Mouse (Mus musculus) CH12.LX (cell line): Measurements from ENCODE around the gene Gm45753. TPM values are rescaled to one million over a fixed set of nuclear protein-coding genes. Genes with fewer than 3 reads are reported as not detected.
"Not testable (repeated sequence)": the region's sequence is repeated elsewhere in the genome, so short reads cannot be mapped to it uniquely, and the experiment has no call there.

Experiments
- DNase-seq: peaks from one replicate; pipeline ENCODE4 v3.0.0-alpha.2; 2013; ENCODE audit errors: extremely low read depth
- H3K27ac ChIP-seq: 2 replicates; pipeline ENCODE4 v1.5.1; 2012; ENCODE audit warnings: low read depth, mild to moderate bottlenecking, control low read depth, moderate library complexity; ENCODE audit not compliant: insufficient read depth
- H3K27me3 ChIP-seq: replicated peaks from 2 replicates; pipeline ENCODE3; 2012; ENCODE audit warnings: inconsistent platforms
- H3K36me3 ChIP-seq, 2 experiments: replicated peaks in 1 of 2; 2 replicates each; pipeline versions ENCODE3 to v1.6.1; 2012; ENCODE audit warnings: inconsistent platforms in 1 of 2, low read length in 1 of 2, mild to moderate bottlenecking in 1 of 2, mixed read lengths in 1 of 2, moderate library complexity in 1 of 2; ENCODE audit not compliant: control insufficient read depth in 1 of 2, insufficient read depth in 1 of 2
- H3K4me1 ChIP-seq, 2 experiments: 2 replicates each; pipeline ENCODE4 v1.6.1; 2012; ENCODE audit warnings: inconsistent platforms in 1 of 2, moderate library complexity in 1 of 2; ENCODE audit not compliant: insufficient read depth in 2 of 2, control insufficient read depth in 1 of 2
- H3K4me2 ChIP-seq: 2 replicates; pipeline ENCODE4 v1.6.1; 2012; ENCODE audit warnings: low read depth, mild to moderate bottlenecking, control low read depth; ENCODE audit not compliant: poor library complexity, insufficient read depth, severe bottlenecking
- H3K4me3 ChIP-seq, 3 experiments: fragments of 150-350 bp in 1 of 3; sonication (generic) in 1 of 3; replicated peaks in 1 of 3; 2 replicates each; pipeline versions ENCODE3 to v1.5.1; 2011 to 2012; ENCODE audit warnings: low read depth in 2 of 3, low read length in 2 of 3, mild to moderate bottlenecking in 2 of 3, moderate library complexity in 2 of 3, control low read depth in 1 of 3, improper control_type of control experiment in 1 of 3, inconsistent platforms in 1 of 3, mixed read lengths in 1 of 3; ENCODE audit not compliant: poor library complexity in 1 of 3
- H3K79me2 ChIP-seq: replicated peaks from 2 replicates; pipeline ENCODE4 v1.6.1; 2012; ENCODE audit warnings: mild to moderate bottlenecking, moderate library complexity; ENCODE audit not compliant: control insufficient read depth, poor library complexity, insufficient read depth, severe bottlenecking; ENCODE audit errors: extremely low read depth
- H3K9ac ChIP-seq: 2 replicates; pipeline ENCODE4 v1.6.1; 2012; ENCODE audit warnings: low read depth, mild to moderate bottlenecking, control low read depth, moderate library complexity; ENCODE audit not compliant: insufficient read depth
- H3K9me3 ChIP-seq: replicated peaks from 2 replicates; pipeline ENCODE3; 2012; ENCODE audit warnings: low read length, inconsistent platforms, mixed read lengths
- CTCF ChIP-seq, 2 experiments: IDR thresholded peaks in 1 of 2; conservative IDR thresholded peaks in 1 of 2; 2 replicates each; pipeline ENCODE4 v1.5.1; 2011 to 2012; ENCODE audit warnings: low read depth in 2 of 2, low read length in 2 of 2, improper control_type of control experiment in 1 of 2, inconsistent platforms in 1 of 2, mild to moderate bottlenecking in 1 of 2, moderate library complexity in 1 of 2
- ELF1 ChIP-seq: IDR thresholded peaks from 2 replicates; pipeline ENCODE4 v1.6.1; 2014; ENCODE audit warnings: low read depth, mild to moderate bottlenecking, inconsistent platforms, low read length, improper control_type of control experiment
- ETS1 ChIP-seq: conservative IDR thresholded peaks from 2 replicates; pipeline ENCODE4 v1.6.1; 2012; ENCODE audit warnings: low read depth, mild to moderate bottlenecking, inconsistent platforms, low read length, improper control_type of control experiment, moderate library complexity
- GABPA ChIP-seq: IDR thresholded peaks from 2 replicates; pipeline ENCODE4 v1.6.1; 2012; ENCODE audit warnings: low read depth, low read length, improper control_type of control experiment, inconsistent platforms; ENCODE audit not compliant: insufficient replicate concordance
- HCFC1 ChIP-seq: IDR thresholded peaks from 2 replicates; pipeline ENCODE4 v1.6.1; 2012; ENCODE audit warnings: low read depth, mild to moderate bottlenecking, inconsistent platforms, low read length, improper control_type of control experiment
- IRF4 ChIP-seq: IDR thresholded peaks from 2 replicates; pipeline ENCODE4 v1.6.1; 2014; ENCODE audit warnings: low read depth, mild to moderate bottlenecking, inconsistent platforms, low read length, improper control_type of control experiment
- JUN ChIP-seq: IDR thresholded peaks from 2 replicates; pipeline ENCODE4 v1.6.1; 2011; ENCODE audit warnings: low read depth, mild to moderate bottlenecking, low read length, improper control_type of control experiment, moderate library complexity; ENCODE audit not compliant: insufficient read depth
- KAT2A ChIP-seq: IDR thresholded peaks from 2 replicates; pipeline ENCODE4 v1.6.1; 2012; ENCODE audit warnings: low read length, improper control_type of control experiment, inconsistent platforms; ENCODE audit not compliant: insufficient replicate concordance
- MAFK ChIP-seq: IDR thresholded peaks from 2 replicates; pipeline ENCODE4 v1.6.1; 2011; ENCODE audit warnings: low read length, improper control_type of control experiment; ENCODE audit not compliant: insufficient replicate concordance
- MAX ChIP-seq: IDR thresholded peaks from 2 replicates; pipeline ENCODE4 v1.6.1; 2011; ENCODE audit warnings: low read length, improper control_type of control experiment
- MAZ ChIP-seq: IDR thresholded peaks from 2 replicates; pipeline ENCODE4 v1.6.1; 2012; ENCODE audit warnings: low read depth, mild to moderate bottlenecking, inconsistent platforms, low read length, improper control_type of control experiment, moderate library complexity
- MXI1 ChIP-seq: IDR thresholded peaks from 2 replicates; pipeline ENCODE4 v1.6.1; 2011; ENCODE audit warnings: mild to moderate bottlenecking, low read depth, low read length, improper control_type of control experiment
- SIN3A ChIP-seq: IDR thresholded peaks from 2 replicates; pipeline ENCODE4 v1.6.1; 2012; ENCODE audit warnings: low read length, improper control_type of control experiment, inconsistent platforms
- SMC3 ChIP-seq: IDR thresholded peaks from 2 replicates; pipeline ENCODE4 v1.6.1; 2011; ENCODE audit warnings: low read depth, low read length, improper control_type of control experiment
- UBTF ChIP-seq: IDR thresholded peaks from 2 replicates; pipeline ENCODE4 v1.6.1; 2012; ENCODE audit warnings: low read depth, mild to moderate bottlenecking, inconsistent platforms, low read length, improper control_type of control experiment, moderate library complexity
- USF1 ChIP-seq: IDR thresholded peaks from 2 replicates; pipeline ENCODE4 v1.6.1; 2014; ENCODE audit warnings: low read depth, mild to moderate bottlenecking, inconsistent platforms, low read length, improper control_type of control experiment
- USF2 ChIP-seq: conservative IDR thresholded peaks from 2 replicates; pipeline ENCODE4 v1.6.1; 2011; ENCODE audit warnings: low read depth, low read length, improper control_type of control experiment
- ZC3H11A ChIP-seq: IDR thresholded peaks from 2 replicates; pipeline ENCODE4 v1.6.1; 2012; ENCODE audit warnings: low read depth, mild to moderate bottlenecking, inconsistent platforms, low read length, improper control_type of control experiment
- ZNF384 ChIP-seq: IDR thresholded peaks from 2 replicates; pipeline ENCODE4 v1.6.1; 2012; ENCODE audit warnings: low read depth, low read length, improper control_type of control experiment, inconsistent platforms
- dilution Hi-C: fragments of 300-500 bp; cut with MboI; formaldehyde crosslinking; loops from 2 replicates; pipeline ENCODE4 v1.14.3; 2020; ENCODE audit warnings: low sequenced_read_pairs; ENCODE audit not compliant: extremely low pct_unique_long_range_greater_than_20kb, extremely low pct_ligation_motif_present
- in situ Hi-C: fragments of 300-500 bp; cut with MboI; formaldehyde crosslinking; loops from 3 replicates; pipeline ENCODE4 v1.14.3; 2019; ENCODE audit warnings: low sequenced_read_pairs, low pct_ligation_motif_present, low pct_unique_long_range_greater_than_20kb, mixed read lengths
- polyA plus RNA-seq: library from polyadenylated mRNA; unstranded; fragments of >175 nt; gene quantifications from 2 replicates; pipeline ENCODE4 v1.2.1, GENCODE M21; 2012; ENCODE audit warnings: low read depth; ENCODE audit not compliant: insufficient read length
- total RNA-seq, 2 experiments: library from RNA; depleted of rRNA; stranded (reverse); fragments of 300-350 nt in 1 of 2; fragments of >200 nt in 1 of 2; gene quantifications; 2 replicates each; pipeline ENCODE4 v1.2.3; 2012 to 2014

The Gm45753 gene
- total and polyA plus RNA-seq, 3 experiments, result not detected

DNA sequence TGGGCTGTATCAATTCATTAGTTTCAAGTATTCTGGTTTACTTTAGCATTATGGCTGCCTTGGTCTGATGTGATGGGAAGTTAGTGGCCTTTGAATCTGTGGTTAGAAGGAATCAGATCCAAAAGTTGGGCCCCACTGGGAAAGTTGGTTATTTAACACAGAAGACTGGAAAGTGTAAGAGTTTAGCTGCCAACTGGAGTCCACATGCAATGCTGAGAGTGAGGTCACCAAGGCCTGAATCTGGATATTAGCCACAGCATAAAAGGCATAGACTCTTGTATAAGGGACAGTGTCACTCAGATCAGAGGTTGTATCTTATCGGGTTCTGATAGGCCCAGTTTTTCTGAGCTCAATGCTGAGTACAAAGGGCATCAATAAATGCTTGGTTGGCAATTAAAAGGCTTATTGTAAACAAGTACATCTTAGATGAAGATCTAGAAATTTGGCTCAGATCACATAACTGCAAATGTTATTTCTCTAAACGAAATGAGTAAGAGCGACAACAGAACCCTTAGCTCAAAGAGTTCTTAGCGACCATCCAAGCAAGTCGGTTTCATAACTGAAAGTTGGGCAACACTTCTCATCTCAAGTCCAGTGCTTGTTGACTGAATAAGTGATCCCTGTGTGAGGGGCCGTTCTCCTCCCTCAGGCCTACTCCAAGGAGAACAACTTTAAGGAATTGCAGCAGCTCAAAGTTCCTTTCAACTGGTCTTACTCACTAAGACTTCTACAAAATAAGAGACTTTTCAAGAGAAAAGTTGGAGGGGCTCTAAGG, 21.1 kb upstream of the Gm45753 start:
- Histone ChIP-seq H3K79me2 (no peaks in the 10 kb centered on the region), H3K36me3 (no peaks in the 10 kb centered on the region), H3K4me3 (no peak overlapping the region), H3K4me1 (peaks cover 0 to 11% of the 10 kb centered on the region in 2 experiments; a peak in 1 of 4 replicates), H3K9me3 (no peaks in the 10 kb centered on the region), H3K27me3 (no peaks in the 10 kb centered on the region), H3K9ac (no peak overlapping the region), H3K4me2 (no peak overlapping the region), H3K27ac (no peak overlapping the region)
- dilution Hi-C loops (no loop called here), in situ Hi-C loops (no loop called here)
- no peak for DNase-seq
- TF ChIP-seq ZNF384, result no peak
- no peak for TF ChIP-seq IRF4
- no peak for TF ChIP-seq USF1
- TF ChIP-seq MXI1, result no peak
- no peak for TF ChIP-seq SIN3A
- no peak for TF ChIP-seq SMC3
- no peak for TF ChIP-seq MAFK
- TF ChIP-seq KAT2A, result no peak
- TF ChIP-seq GABPA, result no peak
- no peak for TF ChIP-seq UBTF
- no peak for TF ChIP-seq ETS1
- no peak for TF ChIP-seq ZC3H11A
- TF ChIP-seq MAZ, result no peak
- TF ChIP-seq HCFC1, result no peak
- no peak for TF ChIP-seq USF2
- no peak for TF ChIP-seq JUN
- TF ChIP-seq ELF1, result no peak
- TF ChIP-seq CTCF (conservative IDR thresholded peaks at IDR 0.05 in 1 of 2, IDR thresholded peaks at IDR 0.05 in 1 of 2; ENCODE audit: low read depth in 2 of 2, low read length in 2 of 2), result no peak
- TF ChIP-seq MAX, result no peak

DNA sequence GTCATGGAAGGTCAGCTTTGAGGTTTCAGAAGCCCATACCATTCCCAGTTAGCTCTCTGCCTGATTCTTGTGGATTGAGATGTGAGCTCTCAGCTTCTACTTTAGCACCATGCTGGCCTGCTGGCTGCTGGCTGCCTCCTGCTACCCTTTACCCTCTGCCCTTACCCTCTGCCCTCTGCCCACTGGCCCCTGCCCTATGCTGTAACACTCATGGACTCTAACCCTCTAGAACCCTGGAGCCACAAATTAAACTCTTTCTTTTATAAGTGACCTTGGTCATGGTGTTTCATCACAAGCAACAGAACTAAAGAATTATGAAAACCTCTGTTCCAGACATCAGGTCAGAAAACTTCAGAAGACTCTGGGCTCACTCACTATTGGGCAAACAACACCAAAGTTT, 18.8 kb upstream of the Gm45753 start:
- H3K9ac ChIP-seq, H3K4me1 ChIP-seq, H3K27me3 ChIP-seq, in situ Hi-C loops, H3K4me3 ChIP-seq, H3K79me2 ChIP-seq, H3K4me2 ChIP-seq, H3K36me3 ChIP-seq, H3K9me3 ChIP-seq, dilution Hi-C loops, DNase-seq, H3K27ac ChIP-seq: not testable (repeated sequence)
